Mouse (Mus musculus): ENCODE measurements around the gene Dtwd1. TPM values are rescaled to one million over a fixed set of nuclear protein-coding genes. Genes with fewer than 3 reads are reported as not detected.

Gene Dtwd1
- polyA plus RNA-seq, 1 experiment from 2014 or later: 6.0 TPM

Other genes with a start within 250 kb of the Dtwd1 start
- 0.11 to 0.12 TPM in 2 of 3 replicates, not detected in the other for gene Fgf7, start 117.5 kb upstream of the Dtwd1 start, polyA plus RNA-seq (2018)
- not detected in 3 replicates for gene Fam227b, start 137 bp upstream of the Dtwd1 start, polyA plus RNA-seq (2018)
- gene Gm17555, start 63.0 kb downstream of the Dtwd1 start, polyA plus RNA-seq (2018): not detected in 3 replicates

Data from macrophage (primary cell).